17 mouse cellular contexts compared by ENCODE assay signal in genomic region chr6:17466526-17466925, GRCm38 (mm10). TPM values are rescaled to one million over a fixed set of nuclear protein-coding genes. Genes with fewer than 3 reads are reported as not detected.
DNase-seq lines count a peak whose midpoint lies in the region; ATAC-seq and TF ChIP-seq lines count a peak whose summit lies in the region.
"Had no signal": no experiment of that assay in that cellular context is flagged by ENCODE, and none has a peak within 500 bp of the region (broad histone marks: within the 10 kb centered on the region; RNA-seq: fewer than 3 reads in every experiment).

No protein-coding gene starts in this region.

- H3K4me3 ChIP-seq in lung, postnatal 0 days (ENCODE audit: low read depth, low read length), result no peak overlapping the region
- no peak overlapping the region for H3K4me3 ChIP-seq in lung, adult 2 months (replicated peaks; ENCODE audit: extremely low read depth, low read depth, low read length)
- H3K4me3 ChIP-seq in intestine, embryonic 16.5 days (ENCODE audit: low read length), result 0 out of 2 replicates have a peak overlapping the region, but pooled peaks have one; percentile 6
- H3K4me3 ChIP-seq in liver, embryonic 15.5 days (replicated peaks), result no peak overlapping the region
- H3K4me3 ChIP-seq: embryonic facial prominence, embryonic 15.5 days; heart, adult 2 months; midbrain, embryonic 10.5 days had no signal

- peak overlapping the region; percentile 22; the same call in 1 of the 2 replicates for H3K4me2 ChIP-seq in lung, postnatal 0 days (replicated peaks; ENCODE audit: low read depth, low read length)
- H3K4me2 ChIP-seq in intestine, embryonic 16.5 days (ENCODE audit: low read depth, low read length), result peak overlapping the region; percentile 32; the same call in 1 of the 2 replicates
- peak overlapping the region; percentile 37 for H3K4me2 ChIP-seq in liver, embryonic 15.5 days
- H3K4me2 ChIP-seq: embryonic facial prominence, embryonic 15.5 days had no signal

- H3K27ac ChIP-seq in lung, postnatal 0 days (ENCODE audit: low read length), result no peak overlapping the region
- H3K27ac ChIP-seq in intestine, embryonic 16.5 days (ENCODE audit: low read length), result no peak overlapping the region
- 0 out of 2 replicates have a peak overlapping the region, but pooled peaks have one; percentile 4 for H3K27ac ChIP-seq in liver, embryonic 15.5 days (replicated peaks)
- H3K27ac ChIP-seq: embryonic facial prominence, embryonic 15.5 days; heart, adult 2 months; midbrain, embryonic 10.5 days had no signal

- no peaks in the 10 kb centered on the region for H3K4me1 ChIP-seq in lung, postnatal 0 days (ENCODE audit: insufficient read depth, low read depth, low read length)
- H3K4me1 ChIP-seq in lung, adult 2 months (ENCODE audit: control insufficient read depth, insufficient read depth, low read length), result no peaks in the 10 kb centered on the region
- H3K4me1 ChIP-seq in intestine, embryonic 16.5 days (ENCODE audit: control insufficient read depth, insufficient read depth, low read length), result peaks cover 18% of the 10 kb centered on the region; the same call in 1 of the 2 replicates
- H3K4me1 ChIP-seq in liver, embryonic 15.5 days (replicated peaks), result no peaks in the 10 kb centered on the region

- DNase-seq in lung, postnatal 0 days (ENCODE audit: low spot score), result no peak
- DNase-seq in lung, adult 2 months, result no peak
- DNase-seq in thymus, postnatal 14 days, result no peak
- no peak for DNase-seq in adrenal gland, adult 2 months
- DNase-seq: heart, adult 2 months; kidney, adult 11 months; left cerebral cortex, postnatal 4 days; lung, postnatal 14 days; thymus, postnatal 4 days had no signal

- no peak for TF ChIP-seq EP300 in lung, postnatal 0 days (IDR thresholded peaks at IDR 0.05)

- no peak for TF ChIP-seq CTCF in lung, postnatal 0 days (IDR thresholded peaks at IDR 0.05)
- TF ChIP-seq CTCF in lung, adult 2 months (IDR thresholded peaks at IDR 0.05; ENCODE audit: insufficient read depth, low read length), result no peak

- H3K9ac ChIP-seq in lung, postnatal 0 days (replicated peaks; ENCODE audit: low read depth), result no peak overlapping the region
- peak overlapping the region; percentile 21; the same call in 1 of the 2 replicates for H3K9ac ChIP-seq in intestine, embryonic 16.5 days (ENCODE audit: low read depth, low read length)
- H3K9ac ChIP-seq in liver, embryonic 15.5 days, result no peak overlapping the region
- H3K9ac ChIP-seq: embryonic facial prominence, embryonic 15.5 days had no signal

- 52% methylated on average over 3 of the region's 3 CpGs for WGBS in lung, postnatal 0 days
- WGBS in lung, adult 2 months, result 54% methylated on average over 3 of the region's 3 CpGs
- 52% methylated on average over 3 of the region's 3 CpGs for WGBS in intestine, embryonic 16.5 days
- 7% methylated on average over 3 of the region's 3 CpGs for WGBS in liver, embryonic 15.5 days (ENCODE audit: insufficient replicate concordance)

- H3K27me3 ChIP-seq in lung, postnatal 0 days (replicated peaks; ENCODE audit: insufficient read depth, low read length), result no peaks in the 10 kb centered on the region
- no peaks in the 10 kb centered on the region for H3K27me3 ChIP-seq in intestine, embryonic 16.5 days (replicated peaks; ENCODE audit: control insufficient read depth, insufficient read depth, low read length)
- H3K27me3 ChIP-seq in liver, embryonic 15.5 days, result peaks cover 15% of the 10 kb centered on the region
- H3K27me3 ChIP-seq: embryonic facial prominence, embryonic 15.5 days had no signal

- no peaks in the 10 kb centered on the region for H3K36me3 ChIP-seq in lung, postnatal 0 days (ENCODE audit: insufficient read depth, low read length)
- H3K36me3 ChIP-seq in intestine, embryonic 16.5 days (ENCODE audit: control insufficient read depth, insufficient read depth, low read length), result no peaks in the 10 kb centered on the region
- no peaks in the 10 kb centered on the region for H3K36me3 ChIP-seq in liver, embryonic 15.5 days (replicated peaks)
- H3K36me3 ChIP-seq: embryonic facial prominence, embryonic 15.5 days; midbrain, embryonic 10.5 days had no signal

- ATAC-seq in lung, postnatal 0 days, result no peak
- ATAC-seq in intestine, embryonic 16.5 days, result no peak
- ATAC-seq in liver, embryonic 15.5 days (ENCODE audit: insufficient read depth), result no peak
- ATAC-seq in frontal cortex, adult (ENCODE audit: low TSS enrichment), result no peak
- ATAC-seq: CD4-positive, CD25-positive, alpha-beta regulatory T cell, adult 4 months; forebrain, embryonic 14.5 days had no signal

- H3K9me3 ChIP-seq in lung, postnatal 0 days (ENCODE audit: low read length), result no peaks in the 10 kb centered on the region
- no peaks in the 10 kb centered on the region for H3K9me3 ChIP-seq in intestine, embryonic 16.5 days (ENCODE audit: control insufficient read depth, low read length)
- no peaks in the 10 kb centered on the region for H3K9me3 ChIP-seq in liver, embryonic 15.5 days (replicated peaks)
- H3K9me3 ChIP-seq: embryonic facial prominence, embryonic 15.5 days; midbrain, embryonic 10.5 days had no signal

- no peak for TF ChIP-seq POLR2A in lung, adult 2 months (IDR thresholded peaks at IDR 0.05; ENCODE audit: borderline replicate concordance, extremely low read depth, low read depth, low read length)

RNA-seq across cellular contexts. Expression of gene Met, which starts 2.9 kb away (rescaled TPM):
- polyA plus RNA-seq in lung, postnatal 0 days (2015; fragmentation: Nextera tagmentation; extraction: Ambion mirVana), result 9.3 and 9.5 TPM in 2 replicates
- 12.6 and 15.5 TPM in 2 replicates for polyA plus RNA-seq in lung, adult 2 months (2012; rRNA removed)
- polyA plus RNA-seq in intestine, embryonic 16.5 days (2015; fragmentation: Nextera tagmentation; extraction: Ambion mirVana), result 10.5 and 14.1 TPM in 2 replicates
- polyA plus RNA-seq in liver, embryonic 15.5 days (2015; fragmentation: Nextera tagmentation; extraction: Ambion mirVana), result 5.4 and 5.8 TPM in 2 replicates
- 10 to 100 TPM in 1 of 2 experiments, 1 to 10 TPM in 1; 7.8 to 11.5 TPM for total RNA-seq in adrenal gland, adult 2 months (2021)
- polyA plus RNA-seq in adrenal gland, adult 2 months (2012; rRNA removed), result 0.84 and 1.5 TPM in 2 replicates
- total RNA-seq: MEL had no signal
